8 mouse cellular contexts compared by ENCODE assay signal in the genomic region with DNA sequence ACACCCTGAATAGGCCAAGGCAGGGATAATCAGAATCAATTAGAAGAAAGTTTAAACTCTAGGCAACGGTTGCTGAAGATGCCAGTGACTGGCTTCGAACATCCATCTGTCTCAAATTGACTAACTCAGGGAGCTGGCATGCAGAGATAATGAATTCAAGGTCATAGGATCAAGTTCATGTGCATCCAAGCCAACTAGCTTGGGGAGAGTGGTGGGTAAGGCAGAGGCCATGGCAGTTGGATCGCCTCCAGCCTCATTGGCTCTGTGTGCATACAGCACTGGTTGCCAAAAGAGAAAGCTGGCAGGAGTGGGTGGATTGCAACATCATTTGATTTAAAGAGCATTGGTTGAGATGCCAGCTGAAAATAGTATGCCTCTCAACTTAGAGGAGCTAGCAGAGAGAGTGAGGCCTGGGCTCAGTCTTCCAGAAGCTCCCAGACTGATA.
A peak's percentile ranks its signal among the peaks of the same experiment; 100 is the strongest.
DNase-seq lines count a peak whose midpoint lies in the region; ATAC-seq lines count a peak whose summit lies in the region.

No protein-coding gene starts in this region.

- no peaks in the 10 kb centered on the region for H3K4me1 ChIP-seq in heart, embryonic 10.5 days

- no peak overlapping the region for H3K27ac ChIP-seq in heart, embryonic 10.5 days

- no peaks in the 10 kb centered on the region for H3K9me3 ChIP-seq in heart, embryonic 10.5 days

- no peak overlapping the region for H3K4me3 ChIP-seq in heart, embryonic 10.5 days

- no peaks in the 10 kb centered on the region for H3K36me3 ChIP-seq in heart, embryonic 10.5 days

- DNase-seq in heart, adult 11 months = peak; percentile 96
- no peak for DNase-seq in heart, embryonic 10.5 days (ENCODE audit: low spot score)
- peak; percentile 55 to 68 for DNase-seq in adrenal gland, adult 18-20 months (ENCODE audit: low spot score in 2 of 2)
- peak; percentile 11 to 58 for DNase-seq in gastrocnemius, adult 8-10 months (ENCODE audit: low spot score in 2 of 2)
- peak; percentile 59 to 87 for DNase-seq in layer of hippocampus, adult 18-20 months (ENCODE audit: low spot score in 2 of 2)
- peak; percentile 58 for DNase-seq in lung, postnatal 14 days
- DNase-seq in telencephalon, adult 2 months (ENCODE audit: low read depth, low spot score) = peak; percentile 75

- WGBS in heart, embryonic 10.5 days = 89% methylated on average over 3 of the region's 3 CpGs

- no peak for ATAC-seq in megakaryocyte, adult 5-6 weeks (ENCODE audit: poor library complexity, severe bottlenecking)

- no peaks in the 10 kb centered on the region for H3K27me3 ChIP-seq in heart, embryonic 10.5 days (ENCODE audit: insufficient read depth, poor library complexity, severe bottlenecking)
